Mouse (Mus musculus) embryonic fibroblast, embryonic 13.5 days (primary cell): ENCODE data around the gene Neil3. TPM values are rescaled to one million over a fixed set of nuclear protein-coding genes. Genes with fewer than 3 reads are reported as not detected.
"Not testable (repeated sequence)": the region's sequence is repeated elsewhere in the genome, so short reads cannot be mapped to it uniquely, and the experiment has no call there.

Source experiments
- H3K27ac ChIP-seq: 2 replicates; pipeline ENCODE4 v1.5.1; 2012; ENCODE audit warnings: low read length, control low read depth, inconsistent platforms; ENCODE audit not compliant: insufficient read depth
- H3K4me1 ChIP-seq: 2 replicates; pipeline ENCODE4 v1.6.1; 2011; ENCODE audit warnings: low read length; ENCODE audit not compliant: control insufficient read depth, insufficient read depth
- H3K4me3 ChIP-seq: 2 replicates; pipeline ENCODE4 v1.5.1; 2011; ENCODE audit warnings: mild to moderate bottlenecking, control low read depth, low read length; ENCODE audit not compliant: insufficient read depth
- CTCF ChIP-seq: IDR thresholded peaks from 2 replicates; pipeline ENCODE4 v1.5.1; 2011; ENCODE audit warnings: mild to moderate bottlenecking, control low read depth, low read length, moderate library complexity, borderline replicate concordance; ENCODE audit not compliant: insufficient read depth
- POLR2A ChIP-seq: IDR thresholded peaks from 2 replicates; pipeline ENCODE4 v1.6.1; 2011; ENCODE audit warnings: low read depth, mild to moderate bottlenecking, control low read depth, low read length, moderate library complexity
- polyA plus RNA-seq: library from polyadenylated mRNA; stranded (reverse); fragments of >200 nt; gene quantifications from 2 replicates; pipeline ENCODE4 v1.2.4, GENCODE M21; 2011; ENCODE audit warnings: low read depth; ENCODE audit not compliant: missing spikeins, insufficient read length

The Neil3 gene
- polyA plus RNA-seq, 1 experiment, result 13.3 TPM

DNA sequence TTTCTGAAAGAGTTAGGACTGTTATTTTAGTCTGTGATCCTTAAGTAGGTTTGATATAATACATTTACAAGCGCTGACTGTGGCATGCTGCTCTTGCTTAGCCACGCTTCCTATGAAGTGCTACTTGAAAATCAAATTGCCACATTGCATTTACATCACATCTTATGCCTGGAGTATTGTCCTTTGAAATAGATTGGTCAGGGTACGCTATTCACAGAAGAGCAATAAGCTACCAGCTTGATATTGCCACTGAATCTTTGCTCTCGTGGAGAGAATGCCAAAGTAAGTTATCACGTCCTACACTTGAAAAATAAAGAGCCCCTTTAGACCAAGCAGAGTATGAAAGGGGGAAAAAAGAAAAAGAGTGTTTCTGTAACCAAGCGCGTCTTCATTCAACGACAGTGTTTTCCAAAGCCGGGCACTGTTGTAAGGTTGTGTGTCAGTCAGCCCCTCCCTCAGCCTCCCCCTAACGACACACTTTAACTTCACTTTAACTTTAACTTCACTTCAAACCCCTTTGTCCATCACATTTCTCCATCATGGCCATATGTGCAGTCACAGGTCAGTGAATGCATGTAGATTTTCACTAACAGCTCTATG is 76.3 kb downstream of the Neil3 start:
- no peak for TF ChIP-seq CTCF
- no peak for TF ChIP-seq POLR2A
- no peak overlapping the region for H3K27ac ChIP-seq
- H3K4me1 ChIP-seq, result no peaks in the 10 kb centered on the region
- no peak overlapping the region for H3K4me3 ChIP-seq

DNA sequence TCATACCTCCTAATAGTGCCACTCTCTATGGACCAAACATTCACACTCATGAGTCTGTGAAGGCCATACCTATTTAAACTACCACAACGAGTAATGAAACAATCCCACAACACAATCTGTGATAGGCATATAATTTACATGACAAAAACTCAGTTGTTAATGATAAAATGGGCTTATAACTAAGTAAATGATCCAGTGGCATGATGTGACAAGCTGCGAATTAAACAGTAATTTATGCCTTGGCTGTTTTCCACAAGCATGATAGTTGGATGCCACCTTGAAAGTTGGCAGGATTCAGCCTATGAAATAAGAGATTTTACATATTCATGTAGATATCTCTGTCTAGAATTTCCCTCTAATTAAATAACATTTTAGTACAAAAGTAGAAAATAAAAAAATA is 99.3 kb downstream of the Neil3 start:
- H3K27ac ChIP-seq, result no peak overlapping the region
- TF ChIP-seq POLR2A, result no peak
- TF ChIP-seq CTCF, result no peak

GRCm38 (mm10) chr8:53538049-53538448 is 100.8 kb downstream of the Neil3 start:
- not testable (repeated sequence) for H3K4me1 ChIP-seq, H3K27ac ChIP-seq, H3K4me3 ChIP-seq

More for the DNA sequence above, 99.3 kb downstream of the Neil3 start:
- H3K4me3 ChIP-seq, result no peak overlapping the region
- no peaks in the 10 kb centered on the region for H3K4me1 ChIP-seq

Other genes with a start within 250 kb of the Neil3 start
- gene Aga, start 127.3 kb downstream of the Neil3 start, polyA plus RNA-seq, result 89.3 and 135 TPM in 2 replicates